Mouse (Mus musculus): ENCODE results near the gene Dazap1.

GRCm38 (mm10) chr10:80298571-80299281 lies 37.4 kb downstream of the Dazap1 start:
- TF ChIP-seq CTCF (IDR thresholded peaks at IDR 0.05; ENCODE audit: low read depth) (no peak), EP300 (IDR thresholded peaks at IDR 0.05; ENCODE audit: low read depth) (no peak)
